Mouse (Mus musculus) heart, adult 2 months (tissue): ENCODE data around the gene Ccm2. TPM values are rescaled to one million over a fixed set of nuclear protein-coding genes. Genes with fewer than 3 reads are reported as not detected.

Experiments used
- DNase-seq, 2 experiments: peaks; one replicate each; pipeline ENCODE4 v3.0.0; 2021
- H3K27ac ChIP-seq: fragments of 200-600 bp; 2 replicates; pipeline ENCODE4 v1.8.1; 2022
- H3K27me3 ChIP-seq: fragments of 200-500 bp; 2 replicates; pipeline ENCODE4 v1.6.1; 2012; ENCODE audit warnings: mild to moderate bottlenecking, low read length, inconsistent platforms, mixed read lengths; ENCODE audit not compliant: control insufficient read depth, insufficient read depth
- H3K36me3 ChIP-seq: fragments of 200-500 bp; 2 replicates; pipeline ENCODE4 v1.6.1; 2012; ENCODE audit warnings: low read length, inconsistent platforms; ENCODE audit not compliant: control insufficient read depth, insufficient read depth
- H3K4me1 ChIP-seq: fragments of 200-500 bp; 2 replicates; pipeline ENCODE4 v1.6.1; 2011; ENCODE audit warnings: low read length; ENCODE audit not compliant: control insufficient read depth, insufficient read depth
- H3K4me3 ChIP-seq: fragments of 200-600 bp; 2 replicates; pipeline ENCODE4 v1.8.1; 2022
- H3K79me2 ChIP-seq: fragments of 200-500 bp; replicated peaks from 2 replicates; pipeline ENCODE4 v1.6.1; 2012; ENCODE audit warnings: mild to moderate bottlenecking, inconsistent platforms, low read length, moderate library complexity, mixed read lengths; ENCODE audit not compliant: control insufficient read depth, insufficient read depth
- H3K9ac ChIP-seq: fragments of 200-500 bp; 2 replicates; pipeline ENCODE4 v1.6.1; 2012; ENCODE audit warnings: low read depth, mild to moderate bottlenecking, control low read depth, inconsistent platforms, low read length, mixed read lengths
- CTCF ChIP-seq: fragments of 200-600 bp; IDR thresholded peaks from 2 replicates; pipeline ENCODE4 v1.8.1; 2022; ENCODE audit warnings: antibody characterized with exemption, mild to moderate bottlenecking, moderate library complexity
- EP300 ChIP-seq: fragments of 200-500 bp; IDR thresholded peaks from 2 replicates; pipeline ENCODE4 v1.6.1; 2011; ENCODE audit warnings: low read depth, low read length, control low read depth; ENCODE audit not compliant: insufficient read depth
- POLR2A ChIP-seq: fragments of 200-500 bp; IDR thresholded peaks from 2 replicates; pipeline ENCODE4 v1.6.1; 2011; ENCODE audit warnings: mild to moderate bottlenecking, low read depth, low read length, control low read depth; ENCODE audit not compliant: insufficient read depth
- WGBS: fragments of 180-500 bp; shearing (Covaris S2); methylation state at CpG from one replicate; pipeline ENCODE4 v1.1.7; 2018; 5-methylcytosine and 5-hydroxymethylcytosine counted together
- intact Hi-C: fragments of 180-260 bp; cut with DNase I; formaldehyde crosslinking; loops from one replicate; pipeline ENCODE4 v1.15.1; 2025
- polyA plus RNA-seq: library from polyadenylated mRNA; depleted of rRNA; stranded (reverse); fragments of >200 nt; gene quantifications from 2 replicates; pipeline ENCODE4 v1.2.3, GENCODE M21; 2012
- total RNA-seq, 2 experiments: library from RNA; stranded (reverse); gene quantifications; 2 replicates each; pipeline ENCODE4 v1.2.3; 2021

Gene Ccm2
- total and polyA plus RNA-seq, 3 experiments = 25.6 to 54.1 (median 28.5) TPM

DNA sequence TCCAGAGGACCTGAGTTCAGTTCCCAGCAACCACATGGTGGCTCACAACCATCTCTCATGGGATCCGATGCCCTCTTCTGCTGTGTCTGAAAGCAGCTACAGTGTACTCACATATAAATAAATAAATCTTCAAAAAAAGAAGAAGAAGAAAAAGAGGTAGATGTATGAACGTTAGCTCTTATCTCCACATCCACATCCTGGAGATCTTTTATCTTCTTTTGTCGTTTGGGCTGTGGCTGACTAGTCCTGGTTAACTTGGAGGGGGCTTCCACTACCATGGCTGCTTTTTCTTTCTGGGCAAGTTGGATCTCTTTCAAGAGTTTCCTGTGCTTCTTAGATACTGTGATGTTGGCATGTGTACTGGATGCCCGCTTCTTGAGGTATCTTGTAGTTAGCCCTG is 16.5 kb downstream of the Ccm2 start:
- Histone ChIP-seq H3K9ac (no peak overlapping the region), H3K79me2 (peaks cover 4% of the 10 kb centered on the region), H3K4me3 (no peak overlapping the region), H3K27ac (no peak overlapping the region), H3K36me3 (peaks cover 4% of the 10 kb centered on the region; the same call in 1 of the 2 replicates), H3K27me3 (no peaks in the 10 kb centered on the region), H3K4me1 (peaks cover 10% of the 10 kb centered on the region)
- no peak for TF ChIP-seq POLR2A
- TF ChIP-seq EP300 = no peak
- TF ChIP-seq CTCF = no peak
- no peak for DNase-seq
- 82% methylated on average over 4 of the region's 4 CpGs for WGBS
- intact Hi-C loops = no loop called here

DNA sequence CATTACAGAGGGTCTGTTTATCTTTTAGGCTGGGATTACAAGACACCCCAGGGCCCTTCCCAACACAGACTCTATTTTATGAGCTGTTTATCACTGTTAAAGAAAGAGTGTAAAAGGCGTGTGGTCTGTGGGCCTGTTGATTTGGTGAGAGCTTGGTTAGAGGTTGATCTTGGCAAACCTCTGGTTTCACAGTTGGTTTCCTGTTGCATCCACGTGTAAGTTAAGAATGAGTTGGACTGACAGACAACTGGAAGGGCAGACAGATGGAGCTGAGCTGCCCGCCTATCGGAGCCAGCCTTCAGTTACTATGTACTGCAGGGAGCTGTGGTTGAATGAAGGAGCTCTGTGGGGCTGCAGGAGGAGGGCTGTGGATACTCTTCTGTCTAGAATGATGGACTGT is 19.8 kb downstream of the Ccm2 start:
- no peak overlapping the region for H3K27ac ChIP-seq
- TF ChIP-seq CTCF = no peak
- no peak for TF ChIP-seq EP300
- TF ChIP-seq POLR2A = no peak
- peaks cover 12% of the 10 kb centered on the region for H3K4me1 ChIP-seq
- H3K9ac ChIP-seq = no peak overlapping the region
- H3K27me3 ChIP-seq = no peaks in the 10 kb centered on the region
- intact Hi-C loops = no loop called here
- H3K4me3 ChIP-seq = no peak overlapping the region
- H3K36me3 ChIP-seq = peaks cover 4% of the 10 kb centered on the region; the same call in 1 of the 2 replicates
- 73% methylated on average over 4 of the region's 4 CpGs for WGBS
- peaks cover 4% of the 10 kb centered on the region for H3K79me2 ChIP-seq
- DNase-seq = no peak

DNA sequence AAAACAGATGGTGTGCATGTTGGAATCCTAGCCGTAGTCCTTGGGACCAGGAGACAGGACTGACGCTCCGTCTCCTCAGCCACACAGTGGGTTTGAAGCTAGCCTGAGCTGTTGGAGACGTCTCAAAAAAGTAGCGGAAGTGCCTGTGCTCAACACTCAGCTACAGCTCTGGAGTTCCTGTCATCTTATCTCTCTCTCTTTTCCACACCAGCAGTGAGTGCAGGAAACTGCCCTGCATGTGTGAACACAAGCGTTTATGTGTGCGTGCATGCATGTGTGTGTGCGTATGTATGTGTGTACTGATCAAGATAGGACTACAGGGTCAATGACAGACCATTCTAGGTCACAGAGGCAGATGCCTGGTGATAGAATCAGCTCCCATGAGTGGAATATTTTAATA is 21.3 kb downstream of the Ccm2 start:
- no peak for TF ChIP-seq POLR2A
- no peak for TF ChIP-seq CTCF
- TF ChIP-seq EP300 = no peak
- Histone ChIP-seq H3K9ac (no peak overlapping the region), H3K4me1 (peaks cover 12% of the 10 kb centered on the region), H3K79me2 (peaks cover 4% of the 10 kb centered on the region), H3K4me3 (no peak overlapping the region), H3K36me3 (peaks cover 4% of the 10 kb centered on the region; the same call in 1 of the 2 replicates), H3K27me3 (no peaks in the 10 kb centered on the region), H3K27ac (peak overlapping the region; percentile 23; the same call in 1 of the 2 replicates)
- WGBS = 45% methylated on average over 8 of the region's 8 CpGs
- intact Hi-C loops = no loop called here
- DNase-seq = no peak

DNA sequence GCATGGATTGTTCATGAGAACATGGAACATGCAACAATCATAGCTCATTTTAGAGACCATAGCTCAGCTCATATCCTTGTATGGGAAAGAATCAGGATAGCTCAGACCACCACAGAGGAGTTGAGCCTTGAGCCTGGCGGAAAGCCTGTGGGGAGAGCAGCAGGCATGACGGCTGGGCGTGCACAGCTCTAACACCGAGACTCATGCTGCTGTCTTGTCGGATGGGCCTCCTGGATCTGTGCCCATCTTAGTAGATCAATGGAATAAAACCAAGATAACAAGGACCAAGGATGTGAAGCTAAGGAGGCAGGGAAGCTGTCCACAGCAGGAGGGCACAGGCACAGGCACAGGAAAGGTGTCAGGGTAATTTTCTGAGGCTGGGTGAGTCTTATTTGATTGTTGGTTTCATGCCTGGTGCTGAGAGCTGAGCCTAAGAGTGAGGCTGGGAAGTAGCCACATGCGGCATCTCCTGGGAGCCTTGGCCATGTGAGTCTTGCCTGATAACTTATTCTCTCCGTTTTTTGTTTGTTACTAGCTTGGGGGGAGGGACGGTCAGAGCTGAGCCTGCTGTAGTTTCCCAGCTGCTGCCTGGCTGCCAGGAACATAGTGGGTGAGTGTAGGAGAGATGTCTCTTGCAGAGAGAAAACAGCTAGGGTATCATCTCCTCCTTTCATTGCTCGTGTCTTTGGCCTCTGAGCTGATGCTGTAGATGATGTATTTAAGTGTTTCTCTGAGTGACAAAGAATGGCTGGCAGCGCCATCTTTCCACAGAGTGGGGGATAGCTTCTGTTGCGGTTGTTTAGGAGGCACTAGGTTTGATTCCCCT is 22.1 kb downstream of the Ccm2 start:
- peak; percentile 50 for TF ChIP-seq CTCF
- no peak for TF ChIP-seq EP300
- TF ChIP-seq POLR2A = no peak
- H3K9ac ChIP-seq = no peak overlapping the region
- no peak overlapping the region for H3K4me3 ChIP-seq
- intact Hi-C loops = no loop called here
- H3K27ac ChIP-seq = peak overlapping the region; percentile 23
- H3K79me2 ChIP-seq = peaks cover 2% of the 10 kb centered on the region
- peak; percentile 51 to 61 for DNase-seq
- peaks cover 9% of the 10 kb centered on the region for H3K4me1 ChIP-seq
- H3K27me3 ChIP-seq = no peaks in the 10 kb centered on the region
- 54% methylated on average over 11 of the region's 11 CpGs for WGBS
- peaks cover 4% of the 10 kb centered on the region; the same call in 1 of the 2 replicates for H3K36me3 ChIP-seq

DNA sequence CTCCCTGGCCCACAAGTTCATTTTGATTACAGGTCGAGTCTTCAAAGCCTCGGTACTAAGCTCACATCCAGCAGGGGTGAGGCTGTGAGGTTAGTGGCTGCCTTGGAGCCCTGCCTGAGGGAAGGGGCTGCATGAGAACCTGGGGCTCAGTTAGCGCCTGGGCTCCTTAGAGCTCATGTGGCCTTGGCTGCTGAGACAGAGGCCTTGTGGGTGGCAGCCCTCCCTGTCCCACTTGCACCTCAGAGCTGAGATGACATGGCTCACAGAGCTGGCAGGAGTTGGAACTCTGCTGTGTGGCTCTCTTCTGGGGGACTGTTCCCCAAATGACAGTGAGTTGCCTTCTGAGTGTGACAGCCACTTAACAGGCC is 22.7 kb downstream of the Ccm2 start:
- 50% methylated on average over 3 of the region's 3 CpGs for WGBS

DNA sequence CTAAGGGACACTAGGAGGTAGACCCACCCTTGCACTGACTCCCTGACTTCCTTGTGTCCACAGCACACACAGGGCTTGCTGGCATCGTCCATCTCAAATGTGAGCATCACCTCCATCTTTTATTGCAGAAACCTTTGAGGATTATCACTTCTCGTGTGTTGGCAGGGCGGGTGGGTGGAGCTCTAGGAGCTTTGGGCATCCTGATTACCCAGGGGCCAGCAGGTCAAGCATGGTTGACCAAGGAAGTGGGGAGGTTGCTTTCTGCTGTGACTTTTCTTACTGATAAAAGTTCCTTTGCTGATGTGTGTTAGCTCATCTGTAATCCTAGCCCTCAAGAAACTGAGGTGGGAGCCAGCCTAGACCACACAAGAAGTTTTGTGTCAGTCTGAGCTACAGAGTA is 29.5 kb downstream of the Ccm2 start:
- Histone ChIP-seq H3K9ac (no peak overlapping the region), H3K36me3 (no peaks in the 10 kb centered on the region), H3K27me3 (no peaks in the 10 kb centered on the region), H3K4me1 (no peaks in the 10 kb centered on the region), H3K4me3 (no peak overlapping the region), H3K27ac (no peak overlapping the region), H3K79me2 (0 out of 2 replicates have a peak, but pooled peaks cover 2% of the 10 kb centered on the region)
- DNase-seq = no peak
- TF ChIP-seq CTCF (no peak), EP300 (no peak), POLR2A (no peak)
- WGBS = 95% methylated on average over 3 of the region's 3 CpGs
- intact Hi-C loops = no loop called here

More for the DNA sequence above, 22.7 kb downstream of the Ccm2 start:
- Histone ChIP-seq H3K36me3 (no peaks in the 10 kb centered on the region), H3K27ac (no peak overlapping the region), H3K79me2 (no peaks in the 10 kb centered on the region; the same call in 1 of the 2 replicates), H3K27me3 (no peaks in the 10 kb centered on the region), H3K9ac (no peak overlapping the region), H3K4me1 (peaks cover 9% of the 10 kb centered on the region), H3K4me3 (no peak overlapping the region)
- TF ChIP-seq CTCF (no peak), POLR2A (no peak), EP300 (no peak)
- intact Hi-C loops = no loop called here
- DNase-seq = no peak
